Mouse (Mus musculus): ENCODE measurements around the gene Ror2.

Gene Ror2

DNA sequence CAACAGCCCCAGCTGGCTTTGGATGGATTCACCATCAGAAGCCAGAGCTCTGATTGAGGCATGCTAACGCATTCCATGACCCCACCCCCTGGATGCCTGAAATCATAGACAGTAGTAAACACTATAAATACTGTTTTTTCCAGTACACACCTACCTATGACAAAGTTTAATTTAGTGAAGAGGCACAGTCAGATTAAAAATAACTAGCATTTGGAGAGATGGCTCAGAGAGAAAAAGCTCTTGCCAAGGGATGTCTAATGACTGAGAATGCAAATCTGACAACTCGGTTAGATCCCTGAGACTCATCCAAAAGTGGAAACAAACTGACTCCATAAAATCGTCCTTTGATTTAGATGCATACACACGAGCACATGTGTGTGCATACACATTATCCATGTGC lies 15.4 kb downstream of the Ror2 start:
- DNase-seq, result no peak

- DNase-seq, result no peak
Observed at GRCm38 (mm10) chr13:53268541-53268940, 17.4 kb downstream of the Ror2 start.

DNA sequence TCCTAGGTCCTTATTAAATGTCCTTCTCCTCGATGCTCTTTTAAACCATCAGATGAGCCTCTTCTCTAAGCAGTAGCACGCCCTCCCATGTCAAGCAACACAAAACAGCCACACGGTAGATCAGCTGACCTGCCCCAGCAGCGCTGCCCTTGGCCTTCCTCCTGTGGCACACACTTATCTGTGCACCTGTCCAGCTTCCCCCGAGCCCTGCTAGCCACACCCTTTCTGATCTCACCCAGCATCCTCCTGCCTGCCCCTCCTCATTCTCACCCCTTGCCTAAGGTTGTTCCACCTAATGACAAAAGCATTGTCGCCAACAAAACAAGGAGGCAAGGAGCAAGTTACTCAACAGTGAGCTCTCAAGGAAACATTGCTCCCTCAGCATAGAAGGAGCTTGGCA lies 18.1 kb downstream of the Ror2 start:
- DNase-seq, result no peak

GRCm38 (mm10) chr13:53267155-53267554 lies 18.8 kb downstream of the Ror2 start:
- DNase-seq, result no peak

- no peak for DNase-seq
Observed at GRCm38 (mm10) chr13:53266543-53266951, 19.4 kb downstream of the Ror2 start.

GRCm38 (mm10) chr13:53264896-53265295 lies 21.0 kb downstream of the Ror2 start:
- no peak for DNase-seq

GRCm38 (mm10) chr13:53262509-53263250 lies 23.2 kb downstream of the Ror2 start:
- DNase-seq, result no peak

- peak; percentile 63 for DNase-seq
Observed at GRCm38 (mm10) chr13:53261106-53261771, 24.7 kb downstream of the Ror2 start.

DNA sequence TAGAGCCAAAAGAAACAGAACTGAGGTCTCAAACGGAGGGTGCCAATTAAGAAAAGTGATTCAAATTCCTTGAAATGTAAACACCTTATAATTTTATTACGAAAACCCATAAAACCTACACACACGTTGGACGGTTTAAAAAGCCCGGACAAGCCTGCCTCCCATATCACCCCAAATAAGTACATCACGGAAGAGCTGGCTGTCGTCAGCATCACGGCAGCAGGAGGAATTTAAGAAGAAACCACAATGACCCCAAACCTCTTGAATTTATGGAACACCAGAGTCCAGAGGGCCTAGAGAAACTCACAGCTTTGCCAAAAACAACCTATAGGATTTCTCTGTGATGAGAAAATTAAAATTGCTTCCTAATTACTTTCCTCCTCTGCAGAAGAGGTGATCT lies 27.0 kb downstream of the Ror2 start:
- DNase-seq, result no peak

- no peak for DNase-seq
Observed at GRCm38 (mm10) chr13:53258497-53258896, 27.4 kb downstream of the Ror2 start.

DNA sequence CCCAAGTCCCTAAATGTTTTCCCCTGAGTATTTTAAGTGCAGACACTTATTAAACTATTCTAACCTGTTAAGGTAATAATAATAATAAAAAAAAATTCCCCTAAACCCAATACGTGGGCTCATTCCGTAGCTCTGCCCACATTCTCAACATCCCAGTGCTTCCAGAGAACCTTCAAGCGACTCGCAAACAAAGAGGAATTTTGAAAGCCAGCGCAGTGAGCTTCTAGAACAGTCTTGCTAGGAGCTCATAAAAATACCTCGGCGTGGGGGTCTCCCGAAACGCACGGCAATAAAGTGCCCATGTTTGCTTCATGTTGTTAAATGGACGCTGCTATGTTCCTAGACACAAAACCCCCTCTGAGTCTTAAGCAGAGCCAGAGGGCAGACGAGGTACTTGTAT lies 32.7 kb downstream of the Ror2 start:
- no peak for DNase-seq

DNA sequence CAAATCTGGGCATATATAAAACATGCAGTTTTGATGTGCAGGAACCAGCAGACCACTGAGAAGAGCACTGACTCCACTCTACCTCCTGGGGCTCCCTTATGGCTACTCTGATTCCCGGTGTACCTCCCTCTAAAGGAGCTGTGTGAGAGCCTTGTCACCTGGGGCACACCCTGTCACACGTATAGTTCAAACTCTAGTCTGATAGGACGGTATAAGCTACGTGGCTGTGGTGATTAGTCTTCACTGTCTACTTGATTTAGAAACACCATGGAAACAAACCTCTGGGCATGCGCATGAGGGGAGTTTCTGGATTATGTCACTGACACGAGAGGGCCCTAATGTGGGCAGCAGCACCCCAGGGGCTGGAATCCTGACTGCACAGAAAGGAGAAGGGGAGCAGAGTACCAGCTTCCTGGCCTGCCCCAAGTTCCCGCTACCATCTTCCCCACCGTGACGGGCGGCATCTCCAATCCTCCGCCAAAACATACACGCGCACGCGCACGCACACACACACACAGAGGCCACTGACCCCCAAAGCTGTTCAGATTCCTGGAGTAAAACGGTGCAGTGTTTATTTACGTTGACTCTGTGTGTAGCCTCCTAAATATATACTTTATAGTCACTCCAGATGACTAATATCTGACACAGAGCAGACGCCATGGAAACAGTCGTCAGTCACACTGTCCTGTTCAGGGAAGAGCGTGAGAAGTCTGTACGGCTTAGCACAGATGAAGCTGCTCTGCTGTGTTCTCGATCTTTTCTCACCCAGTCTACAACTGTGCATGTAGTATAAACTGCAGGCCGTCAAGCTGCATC lies 37.1 kb downstream of the Ror2 start:
- no peak for DNase-seq

- peak; percentile 36 for DNase-seq
Observed at GRCm38 (mm10) chr13:53248080-53248479, 37.8 kb downstream of the Ror2 start.

DNA sequence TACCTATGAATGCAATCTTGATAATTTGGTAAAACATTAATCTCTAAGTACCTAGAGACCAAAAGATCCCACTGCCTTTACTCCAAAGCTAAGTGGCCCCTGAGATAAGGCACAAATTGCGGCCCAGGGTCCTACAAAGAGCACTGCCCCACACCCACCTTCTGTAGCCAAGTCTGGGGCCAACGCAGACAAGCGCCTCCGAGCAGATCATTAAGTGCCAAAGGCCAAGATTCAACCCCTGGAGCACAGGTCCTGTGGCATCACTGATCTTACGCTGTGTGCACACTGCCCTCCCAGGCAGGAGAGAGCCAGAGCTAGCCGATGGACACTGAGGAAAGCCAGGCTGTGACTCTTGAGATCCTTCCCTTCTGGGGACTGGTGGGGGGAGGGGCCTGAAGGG lies 38.7 kb downstream of the Ror2 start:
- no peak for DNase-seq

DNA sequence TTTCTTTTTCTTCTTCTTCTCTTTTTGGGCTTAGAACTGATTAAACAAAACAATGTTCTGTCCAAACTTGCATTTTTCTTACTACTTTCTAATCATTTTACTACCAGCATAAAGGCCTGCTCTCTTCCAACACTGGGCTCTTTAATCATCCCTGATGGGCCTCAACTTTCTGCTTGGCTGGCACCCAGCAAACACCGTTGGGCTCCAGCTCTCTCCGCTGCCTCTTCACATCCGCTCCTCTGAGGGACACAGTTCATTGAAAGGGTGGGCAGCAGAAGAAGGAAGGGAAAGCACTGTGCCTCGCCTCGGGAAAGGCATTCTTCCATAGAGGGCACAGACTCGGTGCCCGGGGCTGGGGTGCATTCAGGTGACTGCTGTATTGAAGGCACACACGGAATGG lies 41.8 kb downstream of the Ror2 start:
- DNase-seq, result no peak

GRCm38 (mm10) chr13:53237455-53237854 lies 48.5 kb downstream of the Ror2 start:
- DNase-seq, result no peak

GRCm38 (mm10) chr13:53236434-53237401 lies 49.2 kb downstream of the Ror2 start:
- DNase-seq, result no peak

DNA sequence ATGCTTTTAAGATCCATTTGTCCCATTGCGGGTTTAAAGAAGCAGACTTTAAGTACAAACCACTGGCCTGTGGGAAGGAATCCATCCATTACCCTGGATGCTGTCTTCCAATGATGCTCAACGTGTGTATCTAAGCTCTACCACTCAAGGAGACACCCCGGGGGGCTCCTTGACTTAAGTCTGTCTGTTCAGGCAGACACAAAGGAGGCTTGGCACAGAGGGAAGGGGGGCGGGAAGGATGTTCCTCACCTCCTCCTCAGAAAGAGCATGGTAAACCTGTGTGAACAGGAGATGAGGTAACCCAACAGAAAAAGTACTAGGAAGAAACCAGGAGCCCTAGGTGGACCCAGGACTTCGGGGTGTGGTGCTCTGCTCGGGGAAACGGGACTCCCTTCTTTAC lies 50.0 kb downstream of the Ror2 start:
- DNase-seq, result no peak

DNA sequence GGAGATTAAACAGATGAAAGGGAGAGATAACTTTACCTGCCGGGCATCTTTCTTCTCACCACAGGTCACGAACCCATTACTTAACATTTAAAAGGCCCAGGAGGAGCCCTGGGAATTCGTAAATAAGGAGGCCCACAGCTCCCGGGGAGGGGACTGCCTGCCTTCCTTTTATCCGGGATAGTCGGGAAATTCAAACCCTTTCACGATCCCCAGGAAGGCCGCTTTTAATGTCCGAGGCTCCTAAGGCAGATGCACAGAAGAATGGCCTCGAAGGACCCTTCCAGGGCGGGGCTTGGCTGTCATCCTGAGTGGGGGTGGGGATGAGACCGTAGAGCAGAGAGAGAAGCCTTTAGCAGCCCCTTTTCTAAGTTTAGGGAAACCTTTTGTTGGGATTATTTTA lies 51.1 kb downstream of the Ror2 start:
- DNase-seq, result no peak

DNA sequence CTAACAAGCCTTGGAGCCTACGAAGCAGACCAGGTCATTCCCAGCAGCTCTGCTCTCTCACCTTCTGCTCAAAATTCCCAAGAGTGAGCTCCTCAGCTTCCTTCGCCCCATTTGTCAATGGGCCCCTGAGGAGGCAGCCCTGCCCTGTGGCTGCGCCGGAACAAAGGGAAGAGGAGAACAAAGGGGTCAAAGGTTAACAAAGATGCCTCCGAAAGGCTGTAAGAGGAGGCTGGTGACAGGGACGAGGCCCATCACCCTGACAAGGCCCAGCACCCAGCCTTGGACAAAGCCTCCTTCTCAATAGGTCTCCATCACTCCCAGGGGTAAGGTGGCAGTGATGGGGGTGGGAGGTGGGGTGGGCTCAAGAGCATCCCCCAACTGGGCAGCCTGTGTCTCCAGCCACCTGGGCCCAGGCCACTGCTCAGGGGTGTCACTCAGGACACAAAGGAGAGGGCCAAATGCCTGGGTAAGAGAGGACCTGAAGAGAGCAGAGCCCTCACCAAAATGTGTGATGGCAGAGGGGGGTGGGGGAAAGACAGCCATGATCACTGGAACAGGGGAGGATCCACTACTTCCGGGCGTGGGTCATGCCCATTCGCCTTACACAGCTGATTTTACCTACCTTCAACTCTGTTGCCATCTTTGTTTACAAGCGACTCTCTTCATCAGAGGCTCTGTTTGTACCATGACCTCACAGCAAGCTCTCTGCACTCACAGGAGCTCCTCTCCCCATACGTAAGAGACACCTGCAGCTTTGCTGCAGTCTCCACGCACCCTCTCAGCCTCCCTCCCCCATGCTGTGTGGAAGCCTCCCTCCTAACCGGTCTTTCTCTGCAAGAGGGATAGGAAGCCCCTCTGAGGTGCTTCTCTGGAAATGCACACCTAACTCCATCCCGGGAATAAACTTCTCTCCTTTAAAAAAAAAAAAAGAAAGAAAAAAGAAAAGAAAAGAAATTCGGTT lies 51.8 kb downstream of the Ror2 start:
- no peak for DNase-seq

DNA sequence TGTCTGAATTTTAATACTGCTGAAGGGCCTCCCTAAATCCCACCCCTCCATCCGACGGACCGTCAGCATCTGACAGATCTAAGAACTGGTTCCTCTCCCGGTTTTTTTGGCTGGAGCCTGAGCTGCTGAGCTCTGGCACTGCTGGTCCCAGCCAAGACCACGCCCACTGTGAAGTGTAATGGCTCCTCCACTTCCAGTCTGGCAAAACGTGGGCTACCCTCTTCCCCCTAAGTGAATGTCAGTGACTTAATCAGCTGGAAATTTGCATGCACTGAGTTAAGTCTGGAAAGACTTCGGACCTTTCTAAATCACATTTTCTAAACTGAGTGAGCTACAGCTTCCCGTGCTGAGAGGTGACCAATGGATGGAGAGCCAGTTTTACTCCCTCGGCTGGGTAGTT lies 52.5 kb downstream of the Ror2 start:
- peak; percentile 21 for DNase-seq

Data from kidney, adult 11 months (tissue).